Mouse (Mus musculus): ENCODE measurements at regions not wholly inside any gene's neighbourhood (a gene's known extent, or its start where the extent isn't known, plus 50 kb on each side); places are given as distances from the start of the nearest gene placed in this dataset.

- no peak for DNase-seq (ENCODE audit: low spot score)
- no peak for ATAC-seq (replicated peaks; ENCODE audit: low FRiP score, low read depth)
These were observed 212.3 kb upstream of the Prickle1 start for GRCm38 (mm10) chr15:93807993-93808392.

GRCm38 (mm10) chr15:93807505-93807904 is 211.8 kb upstream of the Prickle1 start:
- Histone ChIP-seq H3K4me3 (replicated peaks; ENCODE audit: low read depth, low read length) (no peak overlapping the region), H3K27me3 (ENCODE audit: insufficient read depth, low read length) (no peaks in the 10 kb centered on the region), H3K9ac (ENCODE audit: low read depth, low read length) (no peak overlapping the region), H3K27ac (no peak overlapping the region), H3K36me3 (ENCODE audit: insufficient read depth, low read length) (no peaks in the 10 kb centered on the region), H3K4me2 (ENCODE audit: low read length) (no peak overlapping the region), H3K9me3 (replicated peaks; ENCODE audit: low read length) (no peaks in the 10 kb centered on the region), H3K4me1 (replicated peaks; ENCODE audit: insufficient read depth, low read length) (no peaks in the 10 kb centered on the region)
- no peak for TF ChIP-seq CTCF (IDR thresholded peaks at IDR 0.05; ENCODE audit: low read depth)
- ATAC-seq (replicated peaks; ENCODE audit: low FRiP score, low read depth), result no peak
- WGBS, result 85% methylated on average over 8 of the region's 8 CpGs
- DNase-seq (ENCODE audit: low spot score), result no peak

More at GRCm38 (mm10) chr15:93807993-93808392, 212.3 kb upstream of the Prickle1 start:
- Histone ChIP-seq H3K9ac (ENCODE audit: low read depth, low read length) (no peak overlapping the region), H3K9me3 (replicated peaks; ENCODE audit: low read length) (no peaks in the 10 kb centered on the region), H3K27me3 (ENCODE audit: insufficient read depth, low read length) (no peaks in the 10 kb centered on the region), H3K4me3 (replicated peaks; ENCODE audit: low read depth, low read length) (no peak overlapping the region), H3K4me1 (replicated peaks; ENCODE audit: insufficient read depth, low read length) (no peaks in the 10 kb centered on the region), H3K36me3 (ENCODE audit: insufficient read depth, low read length) (no peaks in the 10 kb centered on the region), H3K27ac (no peak overlapping the region), H3K4me2 (ENCODE audit: low read length) (no peak overlapping the region)
- WGBS, result 76% methylated on average over 8 of the region's 8 CpGs
- no peak for TF ChIP-seq CTCF (IDR thresholded peaks at IDR 0.05; ENCODE audit: low read depth)

- TF ChIP-seq CTCF (IDR thresholded peaks at IDR 0.05; ENCODE audit: low read depth), result no peak
- Histone ChIP-seq H3K4me3 (replicated peaks; ENCODE audit: low read depth, low read length) (no peak overlapping the region), H3K36me3 (ENCODE audit: insufficient read depth, low read length) (no peaks in the 10 kb centered on the region), H3K9me3 (replicated peaks; ENCODE audit: low read length) (no peaks in the 10 kb centered on the region), H3K9ac (ENCODE audit: low read depth, low read length) (no peak overlapping the region), H3K4me1 (replicated peaks; ENCODE audit: insufficient read depth, low read length) (no peaks in the 10 kb centered on the region), H3K4me2 (ENCODE audit: low read length) (no peak overlapping the region), H3K27ac (no peak overlapping the region), H3K27me3 (ENCODE audit: insufficient read depth, low read length) (no peaks in the 10 kb centered on the region)
- ATAC-seq (replicated peaks; ENCODE audit: low FRiP score, low read depth) (no peak), DNase-seq (ENCODE audit: low spot score) (no peak)
- 80% methylated on average over 9 of the region's 9 CpGs for WGBS
These were observed 209.0 kb upstream of the Prickle1 start for GRCm38 (mm10) chr15:93804703-93805102.

GRCm38 (mm10) chr15:93790531-93790930 is 194.8 kb upstream of the Prickle1 start:
- WGBS, result 67% methylated on average over 9 of the region's 9 CpGs
- TF ChIP-seq CTCF (IDR thresholded peaks at IDR 0.05; ENCODE audit: low read depth), result no peak
- no peak for ATAC-seq (replicated peaks; ENCODE audit: low FRiP score, low read depth)
- no peak overlapping the region for H3K4me2 ChIP-seq (ENCODE audit: low read length)
- no peaks in the 10 kb centered on the region for H3K9me3 ChIP-seq (replicated peaks; ENCODE audit: low read length)
- no peak overlapping the region for H3K4me3 ChIP-seq (replicated peaks; ENCODE audit: low read depth, low read length)
- no peaks in the 10 kb centered on the region for H3K27me3 ChIP-seq (ENCODE audit: insufficient read depth, low read length)
- 0 out of 2 replicates have a peak, but pooled peaks cover 3% of the 10 kb centered on the region for H3K4me1 ChIP-seq (replicated peaks; ENCODE audit: insufficient read depth, low read length)
- no peak overlapping the region for H3K27ac ChIP-seq
- H3K9ac ChIP-seq (ENCODE audit: low read depth, low read length), result no peak overlapping the region
- H3K36me3 ChIP-seq (ENCODE audit: insufficient read depth, low read length), result no peaks in the 10 kb centered on the region
- no peak for DNase-seq (ENCODE audit: low spot score)

GRCm38 (mm10) chr15:93789762-93790161 is 194.1 kb upstream of the Prickle1 start:
- H3K27ac ChIP-seq, result no peak overlapping the region
- no peak overlapping the region for H3K4me2 ChIP-seq (ENCODE audit: low read length)
- H3K4me3 ChIP-seq (replicated peaks; ENCODE audit: low read depth, low read length), result no peak overlapping the region
- TF ChIP-seq CTCF (IDR thresholded peaks at IDR 0.05; ENCODE audit: low read depth), result no peak
- DNase-seq (ENCODE audit: low spot score) (peak; percentile 15), ATAC-seq (replicated peaks; ENCODE audit: low FRiP score, low read depth) (no peak)
- no peaks in the 10 kb centered on the region for H3K9me3 ChIP-seq (replicated peaks; ENCODE audit: low read length)
- no peaks in the 10 kb centered on the region for H3K27me3 ChIP-seq (ENCODE audit: insufficient read depth, low read length)
- 16% methylated on average over 3 of the region's 3 CpGs for WGBS
- H3K36me3 ChIP-seq (ENCODE audit: insufficient read depth, low read length), result no peaks in the 10 kb centered on the region
- no peak overlapping the region for H3K9ac ChIP-seq (ENCODE audit: low read depth, low read length)
- H3K4me1 ChIP-seq (replicated peaks; ENCODE audit: insufficient read depth, low read length), result 0 out of 2 replicates have a peak, but pooled peaks cover 3% of the 10 kb centered on the region

- Histone ChIP-seq H3K27ac (no peak overlapping the region), H3K9ac (ENCODE audit: low read depth, low read length) (no peak overlapping the region), H3K36me3 (ENCODE audit: insufficient read depth, low read length) (no peaks in the 10 kb centered on the region), H3K4me3 (replicated peaks; ENCODE audit: low read depth, low read length) (no peak overlapping the region), H3K4me1 (replicated peaks; ENCODE audit: insufficient read depth, low read length) (0 out of 2 replicates have a peak, but pooled peaks cover 3% of the 10 kb centered on the region), H3K9me3 (replicated peaks; ENCODE audit: low read length) (no peaks in the 10 kb centered on the region), H3K27me3 (ENCODE audit: insufficient read depth, low read length) (no peaks in the 10 kb centered on the region), H3K4me2 (ENCODE audit: low read length) (no peak overlapping the region)
- TF ChIP-seq CTCF (IDR thresholded peaks at IDR 0.05; ENCODE audit: low read depth), result no peak
- WGBS, result 92% methylated on average over 6 of the region's 6 CpGs
- ATAC-seq (replicated peaks; ENCODE audit: low FRiP score, low read depth) (no peak), DNase-seq (ENCODE audit: low spot score) (no peak)
These were observed 191.7 kb upstream of the Prickle1 start for GRCm38 (mm10) chr15:93787361-93787760.

GRCm38 (mm10) chr15:93785846-93786412 is 190.2 kb upstream of the Prickle1 start:
- H3K4me1 ChIP-seq (replicated peaks; ENCODE audit: insufficient read depth, low read length), result no peaks in the 10 kb centered on the region
- no peak overlapping the region for H3K27ac ChIP-seq
- TF ChIP-seq CTCF (IDR thresholded peaks at IDR 0.05; ENCODE audit: low read depth), result no peak
- H3K9me3 ChIP-seq (replicated peaks; ENCODE audit: low read length), result no peaks in the 10 kb centered on the region
- H3K27me3 ChIP-seq (ENCODE audit: insufficient read depth, low read length), result no peaks in the 10 kb centered on the region
- WGBS, result 86% methylated on average over 11 of the region's 11 CpGs
- DNase-seq (ENCODE audit: low spot score) (no peak), ATAC-seq (replicated peaks; ENCODE audit: low FRiP score, low read depth) (no peak)
- no peaks in the 10 kb centered on the region for H3K36me3 ChIP-seq (ENCODE audit: insufficient read depth, low read length)
- no peak overlapping the region for H3K4me2 ChIP-seq (ENCODE audit: low read length)
- no peak overlapping the region for H3K9ac ChIP-seq (ENCODE audit: low read depth, low read length)
- H3K4me3 ChIP-seq (replicated peaks; ENCODE audit: low read depth, low read length), result no peak overlapping the region

Measured in kidney, postnatal 0 days (tissue).